Mouse (Mus musculus) kidney, embryonic 14.5 days (tissue): ENCODE data around the gene Gm36028. TPM values are rescaled to one million over a fixed set of nuclear protein-coding genes. Genes with fewer than 3 reads are reported as not detected.
A peak's percentile ranks its signal among the peaks of the same experiment; 100 is the strongest.

Experiments used
- ATAC-seq: fragments of 200-750 bp; cut with Nextera tagmentation; 2 replicates; pipeline ENCODE4 v1.8.0; 2017; ENCODE audit warnings: moderate number of reproducible peaks, mild to moderate bottlenecking, moderate TSS enrichment, moderate library complexity; ENCODE audit not compliant: low FRiP score, low TSS enrichment
- H3K27ac ChIP-seq: fragments of 300-500 bp; sonication (generic); 2 replicates; pipeline ENCODE4 v1.5.1; 2014; ENCODE audit warnings: low read depth, mild to moderate bottlenecking, low read length, moderate library complexity, mixed read lengths
- H3K27me3 ChIP-seq: fragments of 300-500 bp; sonication (generic); 2 replicates; pipeline ENCODE4 v1.6.1; 2014; ENCODE audit warnings: mild to moderate bottlenecking, low read length; ENCODE audit not compliant: control insufficient read depth, insufficient read depth
- H3K36me3 ChIP-seq: fragments of 300-500 bp; sonication (generic); 2 replicates; pipeline ENCODE4 v1.6.1; 2014; ENCODE audit warnings: low read length, mixed read lengths; ENCODE audit not compliant: control insufficient read depth, insufficient read depth
- H3K4me1 ChIP-seq: fragments of 300-500 bp; sonication (generic); 2 replicates; pipeline ENCODE4 v1.6.1; 2014; ENCODE audit warnings: low read length, mixed read lengths; ENCODE audit not compliant: control insufficient read depth, insufficient read depth
- H3K4me2 ChIP-seq: fragments of 300-500 bp; sonication (generic); replicated peaks from 2 replicates; pipeline ENCODE4 v1.6.1; 2014; ENCODE audit warnings: low read depth, mild to moderate bottlenecking, low read length
- H3K4me3 ChIP-seq: fragments of 300-500 bp; sonication (generic); 2 replicates; pipeline ENCODE4 v1.5.1; 2014; ENCODE audit warnings: mild to moderate bottlenecking, low read length
- H3K9ac ChIP-seq: fragments of 300-500 bp; sonication (generic); 2 replicates; pipeline ENCODE4 v1.6.1; 2014; ENCODE audit warnings: low read depth, mild to moderate bottlenecking, low read length, moderate library complexity
- H3K9me3 ChIP-seq: fragments of 300-500 bp; sonication (generic); 2 replicates; pipeline ENCODE4 v1.6.1; 2016; ENCODE audit warnings: low read length; ENCODE audit not compliant: control insufficient read depth
- WGBS: fragments of 180-500 bp; shearing (Covaris S2); extraction: QIAGEN DNeasy Blood & Tissue Kit; methylation state at CpG from one replicate; pipeline ENCODE4 v1.1.7; 2014; 5-methylcytosine and 5-hydroxymethylcytosine counted together
- polyA plus RNA-seq: library from polyadenylated mRNA; unstranded; fragments of >200 nt; fragmentation: Nextera tagmentation; extraction: Ambion mirVana; gene quantifications from 2 replicates; pipeline ENCODE4 v1.2.1, GENCODE M21; 2014

Gene Gm36028
- 0.26 TPM in 1 of 2 replicates, not detected in the other for polyA plus RNA-seq

GRCm38 (mm10) chr16:37861029-37861428, at the start of gene Gm36028:
TSS of gene Gm36028 (minus strand) at chr16:37861146.
- Histone ChIP-seq H3K27ac (no peak within 1 kb of the TSS), H3K4me2 (no peak within 1 kb of the TSS), H3K4me1 (0 out of 2 replicates have a peak, but pooled peaks cover 3% of the 10 kb centered on the region), H3K27me3 (no peaks in the 10 kb centered on the region), H3K9me3 (no peaks in the 10 kb centered on the region), H3K4me3 (no peak within 1 kb of the TSS), H3K36me3 (no peaks in the 10 kb centered on the region), H3K9ac (no peak within 1 kb of the TSS)
- ATAC-seq, result no peak
- 82% methylated on average over 7 of the region's 7 CpGs for WGBS

- 81% methylated on average over 3 of the region's 3 CpGs for WGBS
- Histone ChIP-seq H3K9me3 (no peaks in the 10 kb centered on the region), H3K4me1 (no peaks in the 10 kb centered on the region), H3K9ac (no peak overlapping the region), H3K27me3 (no peaks in the 10 kb centered on the region), H3K4me2 (no peak overlapping the region), H3K4me3 (no peak overlapping the region), H3K27ac (no peak overlapping the region), H3K36me3 (no peaks in the 10 kb centered on the region)
- ATAC-seq, result no peak
Measured at GRCm38 (mm10) chr16:37906456-37906855, 45.5 kb upstream of the Gm36028 start.

- H3K27me3 ChIP-seq, result no peaks in the 10 kb centered on the region
- peak; percentile 51; the same call in 1 of the 2 replicates for ATAC-seq
- H3K9ac ChIP-seq, result no peak overlapping the region
- 40% methylated on average over 11 of the region's 11 CpGs for WGBS
- H3K9me3 ChIP-seq, result no peaks in the 10 kb centered on the region
- H3K4me1 ChIP-seq, result peaks cover 8% of the 10 kb centered on the region; the same call in 1 of the 2 replicates
- no peak overlapping the region for H3K4me2 ChIP-seq
- no peak overlapping the region for H3K27ac ChIP-seq
- no peaks in the 10 kb centered on the region for H3K36me3 ChIP-seq
- no peak overlapping the region for H3K4me3 ChIP-seq
Measured at GRCm38 (mm10) chr16:37901318-37901717, 40.4 kb upstream of the Gm36028 start.

GRCm38 (mm10) chr16:37899357-37899756, 38.4 kb upstream of the Gm36028 start:
- peak; percentile 84 for ATAC-seq
- Histone ChIP-seq H3K9me3 (no peaks in the 10 kb centered on the region), H3K4me3 (no peak overlapping the region), H3K4me1 (peaks cover 8% of the 10 kb centered on the region; the same call in 1 of the 2 replicates), H3K4me2 (no peak overlapping the region), H3K27me3 (no peaks in the 10 kb centered on the region), H3K36me3 (no peaks in the 10 kb centered on the region), H3K9ac (no peak overlapping the region), H3K27ac (peak overlapping the region; percentile 47; the same call in 1 of the 2 replicates)
- WGBS, result 6% methylated on average over 2 of the region's 2 CpGs

- H3K27ac ChIP-seq, result peak overlapping the region; percentile 7; the same call in 1 of the 2 replicates
- no peaks in the 10 kb centered on the region for H3K27me3 ChIP-seq
- H3K4me2 ChIP-seq, result no peak overlapping the region
- ATAC-seq, result no peak
- 66% methylated on average over 5 of the region's 5 CpGs for WGBS
- no peak overlapping the region for H3K4me3 ChIP-seq
- no peaks in the 10 kb centered on the region for H3K36me3 ChIP-seq
- no peaks in the 10 kb centered on the region for H3K9me3 ChIP-seq
- peaks cover 8% of the 10 kb centered on the region; the same call in 1 of the 2 replicates for H3K4me1 ChIP-seq
- no peak overlapping the region for H3K9ac ChIP-seq
Measured at GRCm38 (mm10) chr16:37898790-37899189, 37.8 kb upstream of the Gm36028 start.

GRCm38 (mm10) chr16:37893942-37894341, 33.0 kb upstream of the Gm36028 start:
- no peaks in the 10 kb centered on the region for H3K36me3 ChIP-seq
- WGBS, result 72% methylated on average over 2 of the region's 2 CpGs
- H3K9me3 ChIP-seq, result no peaks in the 10 kb centered on the region
- no peak overlapping the region for H3K4me3 ChIP-seq
- no peaks in the 10 kb centered on the region for H3K27me3 ChIP-seq
- H3K4me2 ChIP-seq, result no peak overlapping the region
- H3K27ac ChIP-seq, result no peak overlapping the region
- no peaks in the 10 kb centered on the region; the same call in 1 of the 2 replicates for H3K4me1 ChIP-seq
- H3K9ac ChIP-seq, result no peak overlapping the region
- ATAC-seq, result no peak

GRCm38 (mm10) chr16:37893381-37893780, 32.4 kb upstream of the Gm36028 start:
- Histone ChIP-seq H3K27ac (no peak overlapping the region), H3K27me3 (no peaks in the 10 kb centered on the region), H3K4me2 (no peak overlapping the region), H3K36me3 (no peaks in the 10 kb centered on the region), H3K9ac (no peak overlapping the region), H3K9me3 (no peaks in the 10 kb centered on the region), H3K4me1 (no peaks in the 10 kb centered on the region; the same call in 1 of the 2 replicates), H3K4me3 (no peak overlapping the region)
- WGBS, result 51% methylated on average over 6 of the region's 6 CpGs
- no peak for ATAC-seq

- Histone ChIP-seq H3K4me3 (no peak overlapping the region), H3K4me2 (no peak overlapping the region), H3K36me3 (no peaks in the 10 kb centered on the region), H3K4me1 (no peaks in the 10 kb centered on the region; the same call in 1 of the 2 replicates), H3K9me3 (no peaks in the 10 kb centered on the region), H3K9ac (no peak overlapping the region), H3K27me3 (no peaks in the 10 kb centered on the region), H3K27ac (no peak overlapping the region)
- no peak for ATAC-seq
- 65% methylated on average over 2 of the region's 2 CpGs for WGBS
Measured at GRCm38 (mm10) chr16:37892667-37893066, 31.7 kb upstream of the Gm36028 start.

GRCm38 (mm10) chr16:37888986-37889385, 28.0 kb upstream of the Gm36028 start:
- Histone ChIP-seq H3K36me3 (peaks cover 4% of the 10 kb centered on the region; the same call in 1 of the 2 replicates), H3K9me3 (no peaks in the 10 kb centered on the region), H3K27ac (no peak overlapping the region), H3K4me3 (no peak overlapping the region), H3K9ac (no peak overlapping the region), H3K4me1 (no peaks in the 10 kb centered on the region; the same call in 1 of the 2 replicates), H3K4me2 (no peak overlapping the region), H3K27me3 (no peaks in the 10 kb centered on the region)
- no peak for ATAC-seq
- 53% methylated on average over 3 of the region's 3 CpGs for WGBS
